ENCODE assay signal across 17 mouse cellular contexts in the genomic region with DNA sequence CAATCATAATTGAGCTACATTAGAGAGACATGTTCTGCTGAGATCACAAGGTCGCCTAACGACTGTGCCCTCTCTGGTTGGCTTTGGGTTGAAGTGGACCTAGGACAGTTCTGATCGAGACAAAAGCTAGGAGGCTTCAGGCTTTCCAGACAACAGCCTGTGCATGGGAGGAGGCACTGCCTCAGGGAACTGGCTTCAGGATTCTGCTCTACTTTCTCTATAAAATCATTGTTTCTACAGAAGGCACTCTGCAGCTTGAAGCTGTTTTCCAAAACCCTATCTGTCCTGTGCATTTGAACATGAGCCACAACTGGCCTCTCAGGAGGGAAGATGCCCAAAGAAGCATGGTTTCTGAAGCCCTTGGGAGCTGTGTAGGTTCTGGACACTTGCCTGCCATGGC.
"Had no signal": no experiment of that assay in that cellular context is flagged by ENCODE, and none has a peak within 500 bp of the region (broad histone marks: within the 10 kb centered on the region; RNA-seq: fewer than 3 reads in every experiment).

No protein-coding gene starts in this region.

- ATAC-seq: liver, postnatal 0 days; lung, postnatal 0 days had no signal

- H3K4me1 ChIP-seq: neural tube, embryonic 12.5 days had no signal

- H3K4me3 ChIP-seq: liver, embryonic 15.5 days; lung, embryonic 15.5 days; megakaryocyte, embryonic 14.5 days; midbrain, embryonic 12.5 days; neural tube, embryonic 12.5 days; stomach, embryonic 15.5 days had no signal

- H3K27ac ChIP-seq: liver, embryonic 15.5 days; lung, embryonic 15.5 days; macrophage; midbrain, embryonic 12.5 days; neural tube, embryonic 12.5 days; stomach, embryonic 15.5 days had no signal

- H3K4me2 ChIP-seq: liver, embryonic 15.5 days; lung, embryonic 15.5 days; midbrain, embryonic 12.5 days; neural tube, embryonic 12.5 days; stomach, embryonic 15.5 days had no signal

- H3K9ac ChIP-seq: liver, embryonic 15.5 days; liver, postnatal 0 days; lung, embryonic 15.5 days; midbrain, embryonic 12.5 days; neural tube, embryonic 12.5 days; stomach, embryonic 15.5 days had no signal

- H3K27me3 ChIP-seq: midbrain, embryonic 12.5 days; neural tube, embryonic 12.5 days; stomach, embryonic 15.5 days had no signal

- DNase-seq: liver, postnatal 0 days; lung, adult 2 months; lung, postnatal 14 days; lung, postnatal 36 days; midbrain, embryonic 14.5 days; right cerebral cortex, postnatal 14 days; thymus, adult 2 months; thymus, postnatal 25 days; thymus, postnatal 4 days had no signal

- H3K36me3 ChIP-seq: liver, embryonic 15.5 days; lung, embryonic 15.5 days; midbrain, embryonic 12.5 days; neural tube, embryonic 12.5 days; stomach, embryonic 15.5 days had no signal

- H3K9me3 ChIP-seq: liver, embryonic 15.5 days; lung, embryonic 15.5 days; megakaryocyte, embryonic 14.5 days; midbrain, embryonic 12.5 days; neural tube, embryonic 12.5 days; stomach, embryonic 15.5 days had no signal
